Mouse (Mus musculus) liver, embryonic 14.5 days (tissue): ENCODE measurements around the gene Txndc17. TPM values are rescaled to one million over a fixed set of nuclear protein-coding genes. Genes with fewer than 3 reads are reported as not detected.

ENCODE experiments used
- ATAC-seq: fragments of 200-750 bp; cut with Nextera tagmentation; 2 replicates; pipeline ENCODE4 v1.8.0; 2017; ENCODE audit warnings: moderate number of reproducible peaks, mild to moderate bottlenecking, moderate library complexity; ENCODE audit not compliant: insufficient read depth
- DNase-seq, 3 experiments: peaks; one replicate each; pipeline ENCODE4 v3.0.0-alpha.2; 2012 to 2013; ENCODE audit warnings: low read depth in 3 of 3, low spot score in 3 of 3
- H3K27ac ChIP-seq: fragments of 300-500 bp; sonication (generic); 2 replicates; pipeline ENCODE4 v1.5.1; 2014; ENCODE audit warnings: moderate library complexity, mild to moderate bottlenecking, control low read depth, inconsistent platforms
- H3K27me3 ChIP-seq: fragments of 300-500 bp; sonication (generic); 2 replicates; pipeline ENCODE4 v1.6.1; 2014; ENCODE audit warnings: mild to moderate bottlenecking, low read length, moderate library complexity; ENCODE audit not compliant: control insufficient read depth, insufficient read depth
- H3K36me3 ChIP-seq: fragments of 300-500 bp; sonication (generic); replicated peaks from 2 replicates; pipeline ENCODE4 v1.6.1; 2014; ENCODE audit warnings: low read depth; ENCODE audit not compliant: control insufficient read depth, insufficient read depth
- H3K4me1 ChIP-seq, 2 experiments: fragments of 200-500 bp in 1 of 2; fragments of 300-500 bp in 1 of 2; sonication (generic) in 1 of 2; replicated peaks; 2 replicates each; pipeline ENCODE4 v1.6.1; 2012 to 2014; ENCODE audit warnings: antibody characterized with exemption in 1 of 2, inconsistent platforms in 1 of 2, low read length in 1 of 2; ENCODE audit not compliant: control insufficient read depth in 2 of 2, insufficient read depth in 2 of 2
- H3K4me2 ChIP-seq: fragments of 300-500 bp; sonication (generic); 2 replicates; pipeline ENCODE4 v1.6.1; 2014; ENCODE audit warnings: low read depth, mild to moderate bottlenecking, control low read depth, moderate library complexity
- H3K4me3 ChIP-seq, 2 experiments: fragments of 200-500 bp in 1 of 2; fragments of 300-500 bp in 1 of 2; sonication (generic) in 1 of 2; 2 replicates each; pipeline ENCODE4 v1.5.1; 2012 to 2014; ENCODE audit warnings: low read depth in 2 of 2, low read length in 2 of 2, mild to moderate bottlenecking in 2 of 2, control low read depth in 1 of 2, inconsistent platforms in 1 of 2, moderate library complexity in 1 of 2; ENCODE audit not compliant: insufficient read depth in 1 of 2
- H3K9ac ChIP-seq: fragments of 300-500 bp; sonication (generic); replicated peaks from 2 replicates; pipeline ENCODE4 v1.6.1; 2014; ENCODE audit warnings: mild to moderate bottlenecking, control low read depth, moderate library complexity
- H3K9me3 ChIP-seq: fragments of 300-500 bp; sonication (generic); 2 replicates; pipeline ENCODE4 v1.6.1; 2016; ENCODE audit warnings: low read length, mixed read lengths; ENCODE audit not compliant: control insufficient read depth
- CTCF ChIP-seq: IDR thresholded peaks from 2 replicates; pipeline ENCODE4 v1.5.1; 2016; ENCODE audit warnings: antibody characterized with exemption, low read depth, control low read depth
- EP300 ChIP-seq: IDR thresholded peaks from 2 replicates; pipeline ENCODE4 v1.6.1; 2016; ENCODE audit warnings: antibody characterized with exemption, low read depth
- WGBS: fragments of 180-500 bp; shearing (Covaris S2); extraction: QIAGEN DNeasy Blood & Tissue Kit; methylation state at CpG from one replicate; pipeline ENCODE4 v1.1.7; 2014; ENCODE audit not compliant: insufficient replicate concordance; 5-methylcytosine and 5-hydroxymethylcytosine counted together
- polyA plus RNA-seq, 2 experiments: library from polyadenylated mRNA; depleted of rRNA in 1 of 2; stranded (reverse) in 1 of 2; unstranded in 1 of 2; fragments of >200 nt; fragmentation: Nextera tagmentation in 1 of 2; extraction: Ambion mirVana in 1 of 2; gene quantifications; 2 replicates each; pipeline versions ENCODE4 v1.2.1 to v1.2.3; 2012 to 2014

Gene Txndc17
- polyA plus RNA-seq, 2 experiments: 43.5 to 68.0 TPM

- no peak for DNase-seq
- TF ChIP-seq EP300: no peak
- TF ChIP-seq CTCF: no peak
- Histone ChIP-seq H3K27ac (no peak overlapping the region), H3K36me3 (no peaks in the 10 kb centered on the region; the same call in 1 of the 2 replicates), H3K27me3 (no peaks in the 10 kb centered on the region), H3K4me3 (no peak overlapping the region), H3K4me2 (no peak overlapping the region), H3K4me1 (no peaks in the 10 kb centered on the region), H3K9me3 (no peaks in the 10 kb centered on the region), H3K9ac (no peak overlapping the region)
- 80% methylated on average over 6 of the region's 6 CpGs for WGBS
- ATAC-seq: no peak
Observed at GRCm38 (mm10) chr11:72174721-72175120, 32.6 kb upstream of the Txndc17 start.

GRCm38 (mm10) chr11:72175966-72176365 is 31.4 kb upstream of the Txndc17 start:
- Histone ChIP-seq H3K4me2 (no peak overlapping the region), H3K27ac (no peak overlapping the region), H3K4me1 (no peaks in the 10 kb centered on the region), H3K9me3 (no peaks in the 10 kb centered on the region), H3K9ac (no peak overlapping the region), H3K36me3 (no peaks in the 10 kb centered on the region; the same call in 1 of the 2 replicates), H3K27me3 (no peaks in the 10 kb centered on the region), H3K4me3 (no peak overlapping the region)
- no peak for TF ChIP-seq EP300
- no peak for TF ChIP-seq CTCF
- 74% methylated on average over 5 of the region's 5 CpGs for WGBS
- no peak for ATAC-seq
- DNase-seq: no peak

DNA sequence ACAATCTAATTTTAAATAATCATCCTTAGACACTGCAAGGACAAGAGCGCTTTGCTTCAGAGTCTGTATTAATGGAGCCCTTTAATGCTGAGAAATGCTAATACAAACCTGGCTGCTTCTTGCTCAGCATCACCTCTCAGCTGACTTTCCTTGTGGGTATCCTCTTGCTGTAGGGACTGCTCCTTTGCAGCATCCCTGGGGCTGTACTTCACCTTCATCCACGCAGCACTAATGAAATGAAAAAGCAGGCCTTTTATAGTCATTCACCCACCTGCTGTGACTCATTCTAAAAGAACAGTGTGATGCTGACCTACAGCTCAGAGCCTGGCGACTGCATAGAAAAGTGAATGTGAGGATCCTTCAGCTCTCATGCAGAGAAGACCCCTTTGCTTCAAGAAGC is 30.8 kb upstream of the Txndc17 start:
- Histone ChIP-seq H3K9ac (no peak overlapping the region), H3K36me3 (no peaks in the 10 kb centered on the region; the same call in 1 of the 2 replicates), H3K9me3 (no peaks in the 10 kb centered on the region), H3K4me3 (no peak overlapping the region), H3K4me2 (no peak overlapping the region), H3K27ac (no peak overlapping the region), H3K27me3 (no peaks in the 10 kb centered on the region), H3K4me1 (no peaks in the 10 kb centered on the region)
- TF ChIP-seq CTCF (no peak), EP300 (no peak)
- DNase-seq: no peak
- ATAC-seq: no peak
- 68% methylated on average over 3 of the region's 3 CpGs for WGBS

DNA sequence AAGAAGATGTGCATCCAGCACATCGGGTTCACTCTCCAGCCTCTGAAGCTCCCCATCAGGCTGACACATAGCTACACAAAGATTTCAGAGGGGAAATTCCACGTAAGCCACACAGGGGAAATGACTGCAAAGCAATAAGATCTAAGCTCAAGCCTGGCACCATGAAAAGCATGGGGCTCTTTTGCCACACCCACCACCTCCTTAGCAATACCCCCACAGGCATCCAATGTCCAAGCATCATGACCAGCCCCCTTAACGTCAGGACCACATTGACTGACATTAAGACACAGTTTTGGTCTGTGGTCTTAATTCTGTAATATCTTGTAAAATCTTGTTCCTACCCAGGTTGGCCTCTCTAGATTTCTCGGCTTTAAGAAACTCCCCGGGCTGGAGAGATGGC is 26.8 kb upstream of the Txndc17 start:
- no peaks in the 10 kb centered on the region for H3K9me3 ChIP-seq
- H3K9ac ChIP-seq: no peak overlapping the region
- H3K36me3 ChIP-seq: no peaks in the 10 kb centered on the region
- H3K4me1 ChIP-seq: no peaks in the 10 kb centered on the region
- DNase-seq: no peak
- ATAC-seq: no peak
- TF ChIP-seq EP300 (no peak), CTCF (no peak)
- H3K4me3 ChIP-seq: no peak overlapping the region
- WGBS: 75% methylated on average over 5 of the region's 5 CpGs
- no peak overlapping the region for H3K27ac ChIP-seq
- H3K27me3 ChIP-seq: no peaks in the 10 kb centered on the region
- no peak overlapping the region for H3K4me2 ChIP-seq

DNA sequence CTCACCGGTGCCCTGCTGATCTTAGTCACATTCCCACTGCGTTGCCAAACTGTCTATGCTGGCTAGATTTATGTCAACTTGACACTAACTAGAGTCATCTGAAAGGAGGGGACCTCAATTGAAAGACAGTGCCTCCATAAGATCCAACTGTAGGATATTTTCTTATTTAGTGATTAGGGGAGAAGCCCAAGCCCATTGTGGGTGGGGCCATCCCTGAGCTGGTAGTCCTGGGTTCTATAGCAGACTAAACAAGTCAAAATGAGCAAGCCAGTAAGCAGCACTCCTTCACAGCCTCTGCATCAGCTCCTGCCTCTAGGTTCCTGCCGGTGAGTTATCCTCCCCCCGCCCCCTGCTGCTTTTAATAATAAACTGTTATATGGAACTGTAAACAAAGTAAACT is 26.2 kb upstream of the Txndc17 start:
- Histone ChIP-seq H3K4me3 (no peak overlapping the region), H3K27ac (no peak overlapping the region), H3K9ac (no peak overlapping the region), H3K27me3 (no peaks in the 10 kb centered on the region), H3K9me3 (no peaks in the 10 kb centered on the region), H3K36me3 (no peaks in the 10 kb centered on the region), H3K4me1 (no peaks in the 10 kb centered on the region), H3K4me2 (no peak overlapping the region)
- no peak for DNase-seq
- no peak for ATAC-seq
- no peak for TF ChIP-seq CTCF
- TF ChIP-seq EP300: no peak
- WGBS: 82% methylated on average over 4 of the region's 4 CpGs
